Mouse (Mus musculus) retina, postnatal 1 day (tissue): ENCODE data around the gene Gm10436.
"Not testable (repeated sequence)": the region's sequence is repeated elsewhere in the genome, so short reads cannot be mapped to it uniquely, and the experiment has no call there.

Source experiments
- DNase-seq: peaks from one replicate; pipeline ENCODE4 v3.0.0-alpha.2; 2012

Gm10436 gene

DNA sequence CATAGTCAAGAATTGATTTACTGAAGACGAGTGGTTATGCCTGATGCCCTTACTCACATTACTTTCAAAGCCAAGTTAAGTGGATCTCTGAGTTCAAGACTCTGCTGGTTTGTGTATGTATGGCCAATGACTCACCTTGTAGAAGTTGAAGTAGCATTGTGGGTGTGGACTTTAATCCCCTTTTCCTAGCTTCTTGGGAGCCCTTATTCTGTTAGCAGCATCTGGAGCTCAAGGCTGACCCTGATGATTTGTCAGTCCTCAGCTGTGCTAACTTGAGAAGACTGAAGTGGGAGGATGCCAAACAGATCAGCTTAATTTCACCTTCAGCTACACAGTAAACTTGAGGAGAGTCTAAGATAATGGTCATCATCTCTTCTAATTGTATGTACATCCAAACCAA lies at the start of gene Gm10436:
Gene Gm10436 (minus strand): TSS at position 101 of the 400 bp plus-strand sequence.
- DNase-seq = not testable (repeated sequence)

GRCm38 (mm10) chr12:88219445-88219844 lies 37.5 kb upstream of the Gm10436 start:
- no peak for DNase-seq

- not testable (repeated sequence) for DNase-seq
Measured at GRCm38 (mm10) chr12:88218059-88218458, 36.2 kb upstream of the Gm10436 start.

- DNase-seq = no peak
Measured at GRCm38 (mm10) chr12:88214641-88215040, 32.7 kb upstream of the Gm10436 start.

DNA sequence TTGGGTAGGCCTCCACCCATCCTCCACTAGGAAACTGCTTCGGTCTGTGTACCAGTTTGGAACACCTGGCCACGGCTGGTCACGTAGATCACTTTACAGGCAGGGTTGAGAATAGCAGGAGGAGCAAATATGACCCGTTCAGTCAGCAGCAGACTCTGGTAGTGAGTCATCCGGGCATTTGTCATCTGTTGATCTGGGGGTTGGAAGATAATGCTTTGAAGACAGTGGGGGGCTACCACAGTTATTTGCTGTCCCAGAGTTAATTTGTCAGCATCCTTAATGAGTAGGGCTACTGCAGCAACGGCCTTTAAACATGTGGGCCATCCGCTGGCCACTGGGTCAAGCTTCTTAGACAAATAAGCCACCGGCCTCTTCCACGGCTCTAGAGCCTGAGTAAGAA lies 29.6 kb upstream of the Gm10436 start:
- not testable (repeated sequence) for DNase-seq

- DNase-seq = no peak
Measured at GRCm38 (mm10) chr12:88202856-88203255, 20.9 kb upstream of the Gm10436 start.
